Mouse (Mus musculus): ENCODE measurements around the gene Smarcad1. TPM values are rescaled to one million over a fixed set of nuclear protein-coding genes. Genes with fewer than 3 reads are reported as not detected.

Gene Smarcad1
- 6.6 TPM for polyA plus RNA-seq (2015; fragmentation: Illumina TruSeq; extraction: RNeasy Lipid Tissue Mini Kit (QIAGEN cat#74804); ENCODE audit: insufficient read depth, low read depth, low replicate concordance)

GRCm38 (mm10) chr6:65042491-65043171 lies at the start of gene Smarcad1:
TSS of gene Smarcad1 (plus strand) at chr6:65042583.

GRCm38 (mm10) chr6:65144621-65145205 lies 102.3 kb downstream of the Smarcad1 start, which contains the start of gene Hpgds:
TSS of gene Hpgds (minus strand) at chr6:65144908.

Other genes starting within 250 kb of the Smarcad1 start
- gene Hpgds, start 102.3 kb downstream of the Smarcad1 start, polyA plus RNA-seq (2015; fragmentation: Illumina TruSeq; extraction: RNeasy Lipid Tissue Mini Kit (QIAGEN cat#74804); ENCODE audit: insufficient read depth, low read depth, low replicate concordance): 1.8 TPM

Measured in pancreas, adult 10 weeks (tissue).